Mouse (Mus musculus) heart, embryonic 10.5 days (tissue): ENCODE results near the gene Grk6. TPM values are rescaled to one million over a fixed set of nuclear protein-coding genes. Genes with fewer than 3 reads are reported as not detected.

Experiments used
- DNase-seq: peaks from one replicate; pipeline ENCODE4 v3.0.0-alpha.2; 2017; ENCODE audit warnings: low spot score
- H3K27ac ChIP-seq: fragments of 300-500 bp; sonication (generic); 2 replicates; pipeline ENCODE4 v1.5.1; 2016; ENCODE audit warnings: mild to moderate bottlenecking
- H3K27me3 ChIP-seq: fragments of 300-500 bp; sonication (generic); 2 replicates; pipeline ENCODE4 v1.6.1; 2016; ENCODE audit warnings: mild to moderate bottlenecking; ENCODE audit not compliant: poor library complexity, insufficient read depth, severe bottlenecking
- H3K36me3 ChIP-seq: fragments of 300-500 bp; sonication (generic); 2 replicates; pipeline ENCODE4 v1.6.1; 2016; ENCODE audit warnings: mild to moderate bottlenecking, moderate library complexity
- H3K4me1 ChIP-seq: fragments of 300-500 bp; sonication (generic); 2 replicates; pipeline ENCODE4 v1.6.1; 2016; ENCODE audit warnings: mild to moderate bottlenecking
- H3K4me3 ChIP-seq: fragments of 300-500 bp; sonication (generic); 2 replicates; pipeline ENCODE4 v1.5.1; 2016; ENCODE audit warnings: mild to moderate bottlenecking, moderate library complexity
- H3K9me3 ChIP-seq: fragments of 300-500 bp; sonication (generic); 2 replicates; pipeline ENCODE4 v1.6.1; 2016; ENCODE audit warnings: mild to moderate bottlenecking, moderate library complexity
- WGBS: fragments of 180-500 bp; shearing (Covaris S2); methylation state at CpG from one replicate; pipeline ENCODE4 v1.1.7; 2016; 5-methylcytosine and 5-hydroxymethylcytosine counted together
- polyA plus RNA-seq: library from polyadenylated mRNA; unstranded; fragments of >200 nt; fragmentation: Nextera tagmentation; extraction: Ambion mirVana; gene quantifications from 2 replicates; pipeline ENCODE4 v1.2.1, GENCODE M21; 2016

Gene Grk6
- polyA plus RNA-seq, 1 experiment from 2014 or later, result 44.2 TPM

GRCm38 (mm10) chr13:55473961-55474360 lies 29.1 kb downstream of the Grk6 start:
- no peaks in the 10 kb centered on the region for H3K9me3 ChIP-seq
- DNase-seq, result no peak
- no peak overlapping the region for H3K27ac ChIP-seq
- H3K36me3 ChIP-seq, result peaks cover 46% of the 10 kb centered on the region
- no peak overlapping the region for H3K4me3 ChIP-seq
- peaks cover 64% of the 10 kb centered on the region for H3K27me3 ChIP-seq
- peaks cover 32% of the 10 kb centered on the region for H3K4me1 ChIP-seq
- 78% methylated on average over 11 of the region's 11 CpGs for WGBS

GRCm38 (mm10) chr13:55474621-55475069 lies 29.8 kb downstream of the Grk6 start:
- 67% methylated on average over 5 of the region's 5 CpGs for WGBS
- H3K27ac ChIP-seq, result no peak overlapping the region
- peaks cover 32% of the 10 kb centered on the region for H3K4me1 ChIP-seq
- H3K36me3 ChIP-seq, result peaks cover 53% of the 10 kb centered on the region
- no peak overlapping the region for H3K4me3 ChIP-seq
- H3K27me3 ChIP-seq, result peaks cover 57% of the 10 kb centered on the region
- no peaks in the 10 kb centered on the region for H3K9me3 ChIP-seq
- no peak for DNase-seq

GRCm38 (mm10) chr13:55475750-55476149 lies 30.9 kb downstream of the Grk6 start:
- Histone ChIP-seq H3K27me3 (peaks cover 46% of the 10 kb centered on the region), H3K9me3 (no peaks in the 10 kb centered on the region), H3K4me3 (no peak overlapping the region), H3K36me3 (peaks cover 64% of the 10 kb centered on the region), H3K4me1 (peaks cover 32% of the 10 kb centered on the region), H3K27ac (no peak overlapping the region)
- no peak for DNase-seq
- WGBS, result 83% methylated on average over 5 of the region's 5 CpGs

DNA sequence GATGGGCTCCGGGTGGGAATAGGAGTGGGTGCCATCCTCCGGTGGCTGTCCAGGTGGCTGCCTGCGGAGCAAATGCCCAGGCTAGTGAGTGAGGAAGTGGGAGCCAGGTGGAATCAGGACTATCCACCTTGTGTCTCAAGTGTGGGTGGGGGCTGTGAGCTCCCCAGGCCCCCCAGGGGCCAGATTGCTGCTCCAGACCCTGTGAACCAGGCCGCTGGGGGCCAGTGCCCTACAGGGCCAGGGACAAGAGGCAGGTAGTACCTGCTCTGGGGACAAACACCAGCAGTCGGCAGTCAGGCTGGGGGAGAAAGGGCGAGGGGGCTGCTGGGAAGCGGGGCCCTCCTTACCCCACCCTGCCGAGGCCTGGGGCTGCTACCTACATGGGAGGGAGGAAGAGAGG lies 31.4 kb downstream of the Grk6 start:
- Histone ChIP-seq H3K9me3 (no peaks in the 10 kb centered on the region), H3K4me3 (no peak overlapping the region), H3K27ac (no peak overlapping the region), H3K4me1 (peaks cover 27% of the 10 kb centered on the region), H3K27me3 (peaks cover 45% of the 10 kb centered on the region), H3K36me3 (peaks cover 69% of the 10 kb centered on the region)
- 88% methylated on average over 8 of the region's 8 CpGs for WGBS
- DNase-seq, result no peak

GRCm38 (mm10) chr13:55477492-55477891 lies 32.6 kb downstream of the Grk6 start:
- Histone ChIP-seq H3K36me3 (peaks cover 81% of the 10 kb centered on the region), H3K27me3 (peaks cover 57% of the 10 kb centered on the region)
- 61% methylated on average over 16 of the region's 16 CpGs for WGBS

DNA sequence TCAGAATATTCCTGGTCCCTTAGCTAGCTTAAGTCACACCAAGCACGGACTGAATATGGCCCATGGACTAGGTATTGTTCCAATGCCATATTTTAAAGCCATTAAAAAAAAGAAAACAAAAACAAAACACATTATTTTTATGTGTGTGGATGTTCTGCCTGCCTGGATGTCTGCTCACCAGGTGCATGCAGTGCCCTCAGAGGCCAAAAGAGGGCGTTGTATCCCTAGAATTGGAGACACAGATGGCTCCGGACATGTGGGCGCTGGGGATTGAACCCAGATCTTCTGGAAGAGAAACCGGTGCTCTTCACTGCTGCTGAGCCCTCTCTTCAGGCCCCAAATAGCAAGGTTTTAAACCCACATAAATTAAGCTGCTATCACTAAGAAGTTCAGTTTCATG lies 33.2 kb downstream of the Grk6 start:
- WGBS, result 44% methylated on average over 5 of the region's 5 CpGs
- peaks cover 86% of the 10 kb centered on the region for H3K36me3 ChIP-seq
- H3K27me3 ChIP-seq, result peaks cover 62% of the 10 kb centered on the region
- peaks cover 15% of the 10 kb centered on the region; the same call in 1 of the 2 replicates for H3K4me1 ChIP-seq
- no peak overlapping the region for H3K4me3 ChIP-seq
- no peaks in the 10 kb centered on the region for H3K9me3 ChIP-seq
- DNase-seq, result no peak
- H3K27ac ChIP-seq, result no peak overlapping the region

More at GRCm38 (mm10) chr13:55477492-55477891, 32.6 kb downstream of the Grk6 start:
- Histone ChIP-seq H3K4me3 (no peak overlapping the region), H3K27ac (no peak overlapping the region), H3K9me3 (no peaks in the 10 kb centered on the region), H3K4me1 (peaks cover 18% of the 10 kb centered on the region)
- DNase-seq, result no peak

GRCm38 (mm10) chr13:55479008-55479407 lies 34.1 kb downstream of the Grk6 start:
- peaks cover 23% of the 10 kb centered on the region for H3K4me1 ChIP-seq

GRCm38 (mm10) chr13:55479929-55480328 lies 35.1 kb downstream of the Grk6 start:
- Histone ChIP-seq H3K27me3 (peaks cover 61% of the 10 kb centered on the region), H3K36me3 (peaks cover 78% of the 10 kb centered on the region)

More at GRCm38 (mm10) chr13:55479008-55479407, 34.1 kb downstream of the Grk6 start:
- Histone ChIP-seq H3K9me3 (no peaks in the 10 kb centered on the region), H3K4me3 (no peak overlapping the region), H3K27ac (no peak overlapping the region), H3K36me3 (peaks cover 87% of the 10 kb centered on the region), H3K27me3 (peaks cover 62% of the 10 kb centered on the region)
- 54% methylated on average over 7 of the region's 7 CpGs for WGBS
- no peak for DNase-seq

GRCm38 (mm10) chr13:55482542-55482941 lies 37.7 kb downstream of the Grk6 start:
- H3K36me3 ChIP-seq, result peaks cover 52% of the 10 kb centered on the region
- 78% methylated on average over 7 of the region's 7 CpGs for WGBS
- H3K27ac ChIP-seq, result no peak overlapping the region

More at GRCm38 (mm10) chr13:55479929-55480328, 35.1 kb downstream of the Grk6 start:
- Histone ChIP-seq H3K4me3 (no peak overlapping the region), H3K27ac (no peak overlapping the region), H3K4me1 (peaks cover 27% of the 10 kb centered on the region), H3K9me3 (no peaks in the 10 kb centered on the region)
- no peak for DNase-seq

GRCm38 (mm10) chr13:55483071-55483470 lies 38.2 kb downstream of the Grk6 start:
- Histone ChIP-seq H3K4me1 (peaks cover 57% of the 10 kb centered on the region), H3K4me3 (no peak overlapping the region), H3K9me3 (no peaks in the 10 kb centered on the region), H3K36me3 (peaks cover 48% of the 10 kb centered on the region), H3K27me3 (peaks cover 66% of the 10 kb centered on the region), H3K27ac (no peak overlapping the region)
- no peak for DNase-seq
- WGBS, result 41% methylated on average over 9 of the region's 9 CpGs

More at GRCm38 (mm10) chr13:55482542-55482941, 37.7 kb downstream of the Grk6 start:
- H3K4me3 ChIP-seq, result no peak overlapping the region
- no peak for DNase-seq
- no peaks in the 10 kb centered on the region for H3K9me3 ChIP-seq
- H3K27me3 ChIP-seq, result peaks cover 63% of the 10 kb centered on the region
- peaks cover 52% of the 10 kb centered on the region for H3K4me1 ChIP-seq

DNA sequence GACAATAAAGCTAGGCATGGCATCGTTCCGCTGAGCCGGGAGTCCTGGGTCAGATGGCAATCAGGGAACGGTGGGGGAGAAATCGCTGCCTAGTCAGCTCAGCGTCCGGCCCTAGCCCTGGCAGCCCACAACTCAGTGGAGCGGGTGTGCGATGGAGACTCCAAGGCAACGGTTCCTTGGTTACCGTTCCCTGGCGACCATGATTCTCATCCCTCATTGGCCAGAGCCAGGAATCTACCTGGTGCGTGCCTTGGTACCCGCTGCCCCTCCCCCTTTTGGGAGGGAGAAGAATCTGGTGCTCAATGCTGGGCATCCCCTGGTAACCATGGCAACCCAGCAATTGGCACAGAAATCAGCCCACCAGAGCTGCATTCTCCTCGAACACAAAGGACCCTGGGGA lies 38.7 kb downstream of the Grk6 start:
- Histone ChIP-seq H3K4me3 (no peak overlapping the region), H3K36me3 (peaks cover 48% of the 10 kb centered on the region), H3K27ac (no peak overlapping the region), H3K4me1 (peaks cover 60% of the 10 kb centered on the region), H3K9me3 (no peaks in the 10 kb centered on the region), H3K27me3 (peaks cover 72% of the 10 kb centered on the region)
- WGBS, result 55% methylated on average over 15 of the region's 15 CpGs
- DNase-seq, result no peak

DNA sequence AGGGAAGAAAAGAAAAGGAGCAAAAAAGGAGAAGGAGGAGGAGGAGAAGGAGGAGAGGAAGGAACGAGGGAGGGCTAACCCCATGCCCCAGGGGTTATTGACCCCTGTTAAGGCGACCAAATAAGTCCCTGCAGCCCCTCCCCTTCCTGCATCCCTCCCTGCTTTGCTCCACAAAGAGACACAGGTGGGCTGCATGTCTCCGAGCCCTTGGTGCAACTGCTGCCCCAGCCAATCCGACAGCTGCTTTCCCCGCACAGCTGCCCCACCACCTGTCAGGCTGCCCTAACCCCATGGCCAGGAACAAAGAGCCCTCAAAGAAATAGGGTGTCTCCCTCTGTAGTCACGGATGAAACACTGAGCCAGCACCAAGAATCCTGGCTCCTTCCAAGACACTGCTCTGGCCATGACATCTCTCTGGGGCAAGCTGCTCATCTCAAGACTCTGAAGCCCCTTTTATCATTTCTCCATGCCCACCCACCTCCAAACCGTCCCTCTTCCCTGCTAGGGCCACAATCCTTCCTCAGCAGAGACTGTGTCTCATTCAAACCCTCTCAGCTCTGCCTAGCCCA lies 39.7 kb downstream of the Grk6 start:
- Histone ChIP-seq H3K9me3 (no peaks in the 10 kb centered on the region), H3K36me3 (peaks cover 38% of the 10 kb centered on the region), H3K27ac (no peak overlapping the region), H3K27me3 (peaks cover 82% of the 10 kb centered on the region), H3K4me3 (0 out of 2 replicates have a peak overlapping the region, but pooled peaks have one; percentile 3), H3K4me1 (peaks cover 57% of the 10 kb centered on the region)
- DNase-seq, result no peak
- 53% methylated on average over 7 of the region's 7 CpGs for WGBS

GRCm38 (mm10) chr13:55486029-55486794 lies 41.3 kb downstream of the Grk6 start:
- peaks cover 57% of the 10 kb centered on the region for H3K4me1 ChIP-seq
- peak overlapping the region; percentile 96 for H3K27ac ChIP-seq
- peaks cover 90% of the 10 kb centered on the region for H3K27me3 ChIP-seq
- WGBS, result 45% methylated on average over 14 of the region's 14 CpGs
- DNase-seq, result no peak
- peaks cover 22% of the 10 kb centered on the region for H3K36me3 ChIP-seq
- peak overlapping the region; percentile 95 for H3K4me3 ChIP-seq
- H3K9me3 ChIP-seq, result no peaks in the 10 kb centered on the region
